Mouse (Mus musculus) inflammation-experienced regulatory T-cells, adult 16 weeks (primary cell): Measurements from ENCODE around the gene Tusc2. TPM values are rescaled to one million over a fixed set of nuclear protein-coding genes. Genes with fewer than 3 reads are reported as not detected.

Source experiments
- polyA plus RNA-seq: library from polyadenylated mRNA; unstranded; fragments of 100-300 nt; shearing (Covaris generic); gene quantifications from one replicate; pipeline ENCODE4 v1.2.1, GENCODE M21; 2017

The Tusc2 gene
- 13.4 TPM for polyA plus RNA-seq

DNA sequence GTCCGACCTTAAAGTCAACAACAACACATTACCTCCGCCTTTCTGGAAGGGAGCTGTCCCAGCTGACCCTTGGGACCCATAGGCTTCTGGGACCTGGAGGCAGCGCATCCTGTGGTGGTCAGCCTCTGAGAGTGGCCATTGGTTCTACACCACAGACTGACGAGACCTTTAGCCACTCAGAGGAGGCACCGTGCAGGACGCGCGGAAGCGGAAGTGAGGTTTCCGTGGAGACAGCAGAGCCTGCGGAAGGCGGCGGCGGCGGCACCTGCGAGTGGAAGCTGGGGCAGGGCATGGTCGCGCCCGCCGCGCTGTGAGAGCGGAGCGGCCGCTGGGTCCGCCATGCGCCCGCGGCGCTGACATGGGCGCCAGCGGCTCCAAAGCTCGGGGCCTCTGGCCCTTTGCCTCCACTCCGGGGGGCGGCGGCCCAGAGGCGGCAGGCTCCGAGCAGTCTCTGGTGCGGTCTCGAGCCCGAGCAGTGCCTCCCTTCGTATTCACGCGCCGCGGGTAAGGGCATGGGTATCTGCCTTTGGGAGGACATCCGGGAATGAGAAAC is at the start of gene Tusc2:
Gene Tusc2, plus strand, starts transcription at position 227 of the 553 bp plus-strand sequence.

GRCm38 (mm10) chr9:107533791-107534407 is 29.2 kb upstream of the Tusc2 start, which contains the start of gene Tmem115:
Gene Tmem115, plus strand, starts transcription at chr9:107533945.

GRCm38 (mm10) chr9:107541474-107542351 is 21.3 kb upstream of the Tusc2 start, which contains the start of the genes Cyb561d2 and Nprl2:
Gene Cyb561d2, minus strand, starts transcription at chr9:107542193.
Gene Nprl2, plus strand, starts transcription at chr9:107542226.

DNA sequence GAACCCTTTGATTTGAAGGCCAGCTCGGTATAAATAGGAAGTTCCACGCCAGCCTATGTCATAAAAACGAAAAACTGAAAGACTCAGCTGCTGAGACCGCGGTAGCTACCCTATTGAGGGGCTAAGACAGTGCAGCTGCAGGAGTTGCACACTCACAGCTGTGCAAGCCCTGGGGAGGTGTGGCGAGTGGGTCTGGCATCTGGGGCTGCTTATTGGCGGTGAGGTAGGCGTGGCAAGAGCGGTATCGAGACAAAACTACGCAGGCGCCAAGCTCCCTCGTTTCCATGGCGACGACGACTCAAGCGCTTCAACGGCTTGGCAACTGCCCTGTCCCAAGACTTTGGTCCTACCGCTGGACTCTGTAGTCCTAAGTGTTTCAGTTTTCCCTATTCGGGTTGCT is 16.0 kb upstream of the Tusc2 start, which contains the start of gene Zmynd10:
Gene Zmynd10, plus strand, starts transcription at position 273 of the 400 bp plus-strand sequence.

GRCm38 (mm10) chr9:107551117-107551889 is 11.8 kb upstream of the Tusc2 start, which contains the start of gene Rassf1:
Gene Rassf1, plus strand, starts transcription at chr9:107551555.

GRCm38 (mm10) chr9:107567702-107568319 is 4.8 kb downstream of the Tusc2 start, which contains the start of gene Hyal2:
Gene Hyal2, plus strand, starts transcription at chr9:107567945.

DNA sequence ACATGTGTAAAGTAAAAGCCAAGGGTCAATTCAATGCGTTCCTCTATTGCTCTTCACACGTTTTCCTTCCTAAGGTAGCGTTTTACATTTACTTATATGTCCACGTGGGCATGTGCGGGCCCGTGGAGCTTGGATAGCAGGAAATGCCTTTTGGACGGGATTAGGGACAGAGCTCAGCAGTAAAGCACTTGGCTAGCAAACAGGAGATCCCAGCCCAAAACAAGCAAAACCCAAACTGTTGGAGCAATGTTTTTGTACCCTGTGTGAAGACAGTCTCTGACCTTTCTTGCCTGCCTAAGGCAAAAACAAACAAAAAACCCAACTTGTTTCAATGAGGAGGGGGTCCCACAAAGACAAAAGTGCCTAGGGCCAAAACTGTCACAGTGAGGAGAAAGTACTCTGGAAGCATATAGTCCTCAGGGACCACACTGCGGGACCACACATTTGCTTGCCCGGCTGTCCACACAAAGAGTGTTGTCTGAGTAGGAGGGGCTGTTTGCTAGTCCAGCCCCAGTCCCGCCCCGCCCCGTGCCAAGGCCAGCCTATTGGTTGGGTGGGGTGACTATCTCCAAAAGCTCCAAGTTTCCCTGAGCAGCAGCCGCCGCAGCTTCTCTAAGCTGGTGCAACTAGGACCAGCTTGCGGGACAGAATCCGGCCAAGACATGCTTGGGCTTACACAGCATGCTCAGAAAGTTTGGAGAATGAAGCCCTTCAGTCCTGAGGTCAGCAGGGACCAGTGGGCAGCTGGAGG is 13.5 kb downstream of the Tusc2 start, which contains the start of gene Hyal1:
Gene Hyal1, plus strand, starts transcription at position 571 of the 751 bp plus-strand sequence.

GRCm38 (mm10) chr9:107578587-107578986 is 15.5 kb downstream of the Tusc2 start, which contains the start of gene Naa80:
Gene Naa80, plus strand, starts transcription at chr9:107578887.

DNA sequence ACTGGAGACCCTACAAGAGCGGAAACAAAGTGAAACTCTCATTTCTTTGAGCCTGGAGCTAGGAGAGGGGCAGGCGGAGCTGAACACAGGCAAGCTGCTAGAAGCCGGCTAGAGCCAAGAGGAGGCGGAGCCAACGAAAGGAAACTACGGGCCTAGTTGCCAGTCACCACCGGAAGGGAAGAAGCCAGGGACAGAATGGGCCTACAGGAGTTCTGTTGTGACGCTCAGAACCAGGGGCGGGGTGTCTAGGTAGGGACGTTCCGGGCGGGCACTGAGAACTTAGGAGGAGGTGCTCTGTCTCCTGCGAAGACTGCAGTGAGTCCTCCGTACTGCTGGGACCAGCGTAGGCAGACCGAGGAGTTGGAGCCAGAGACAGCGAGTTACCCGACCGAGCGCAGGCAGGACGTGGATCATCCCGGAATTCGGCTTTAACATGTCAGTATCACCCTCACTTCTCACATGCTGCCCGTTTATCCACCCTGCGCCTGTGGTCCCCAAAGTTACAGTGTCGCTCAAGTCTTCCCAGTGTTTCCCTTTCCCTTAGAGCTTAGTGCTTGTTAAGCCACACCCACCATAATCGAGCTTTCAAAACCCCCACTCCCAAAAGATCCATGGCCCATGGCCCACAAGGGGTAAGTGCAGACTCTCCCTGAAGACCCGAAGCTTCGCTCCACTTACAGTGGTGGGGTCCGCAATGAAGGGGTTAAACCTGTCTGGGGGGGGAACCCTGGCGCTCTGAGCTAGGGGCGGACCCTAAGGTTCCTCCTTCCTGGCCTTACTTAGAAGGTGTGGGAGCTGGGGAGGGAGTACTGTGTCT is 17.7 kb downstream of the Tusc2 start, which contains the start of gene Hyal3:
Gene Hyal3, plus strand, starts transcription at position 318 of the 817 bp plus-strand sequence.

GRCm38 (mm10) chr9:107586974-107587832 is 24.1 kb downstream of the Tusc2 start, which contains the start of gene Ifrd2:
Gene Ifrd2, plus strand, starts transcription at chr9:107587642.

GRCm38 (mm10) chr9:107608741-107609432 is 45.8 kb downstream of the Tusc2 start, which contains the start of gene Sema3b:
Gene Sema3b, minus strand, starts transcription at chr9:107609229.

Other genes with a start within 250 kb of the Tusc2 start
- gene Hemk1, start 224.9 kb upstream of the Tusc2 start, polyA plus RNA-seq = 26.2 TPM
- 2.4 TPM for gene 6430571L13Rik, start 222.7 kb upstream of the Tusc2 start, polyA plus RNA-seq
- gene Cacna2d2, start 163.6 kb upstream of the Tusc2 start, polyA plus RNA-seq = 0.87 TPM
- 63.5 TPM for gene Tmem115, start 29.3 kb upstream of the Tusc2 start, polyA plus RNA-seq
- 62.6 TPM for gene Cyb561d2, start 21.1 kb upstream of the Tusc2 start, polyA plus RNA-seq
- 68.1 TPM for gene Nprl2, start 21.0 kb upstream of the Tusc2 start, polyA plus RNA-seq
- 4.1 TPM for gene Zmynd10, start 16.0 kb upstream of the Tusc2 start, polyA plus RNA-seq
- 91.3 TPM for gene Rassf1, start 11.7 kb upstream of the Tusc2 start, polyA plus RNA-seq
- 17.7 TPM for gene Hyal2, start 4.7 kb downstream of the Tusc2 start, polyA plus RNA-seq
- 6.9 TPM for gene Hyal1, start 13.7 kb downstream of the Tusc2 start, polyA plus RNA-seq
- 26.1 TPM for gene Naa80, start 15.6 kb downstream of the Tusc2 start, polyA plus RNA-seq
- 0.85 TPM for gene Hyal3, start 17.6 kb downstream of the Tusc2 start, polyA plus RNA-seq
- gene Ifrd2, start 24.4 kb downstream of the Tusc2 start, polyA plus RNA-seq = 24.9 TPM
- gene Sema3b, start 46.0 kb downstream of the Tusc2 start, polyA plus RNA-seq = not detected
- gene Gnai2, start 72.1 kb downstream of the Tusc2 start, polyA plus RNA-seq = 327 TPM
- not detected for gene Slc38a3, start 106.3 kb downstream of the Tusc2 start, polyA plus RNA-seq
- gene Gnat1, start 116.5 kb downstream of the Tusc2 start, polyA plus RNA-seq = 0.77 TPM
- not detected for gene Sema3f, start 147.2 kb downstream of the Tusc2 start, polyA plus RNA-seq
- 360 TPM for gene Rbm5, start 207.7 kb downstream of the Tusc2 start, polyA plus RNA-seq